Mouse (Mus musculus) forebrain, embryonic 16.5 days (tissue): Measurements from ENCODE around the gene Cog5. TPM values are rescaled to one million over a fixed set of nuclear protein-coding genes. Genes with fewer than 3 reads are reported as not detected.

ENCODE experiments used
- ATAC-seq: fragments of 200-750 bp; cut with Nextera tagmentation; 2 replicates; pipeline ENCODE4 v1.8.0; 2017; ENCODE audit warnings: mild to moderate bottlenecking, moderate library complexity
- H3K27ac ChIP-seq: fragments of 300-500 bp; sonication (generic); 2 replicates; pipeline ENCODE4 v1.5.1; 2014; ENCODE audit warnings: low read length, control low read depth
- H3K27me3 ChIP-seq: fragments of 300-500 bp; sonication (generic); replicated peaks from 2 replicates; pipeline ENCODE4 v1.6.1; 2014; ENCODE audit warnings: low read length; ENCODE audit not compliant: control insufficient read depth, insufficient read depth
- H3K36me3 ChIP-seq: fragments of 300-500 bp; sonication (generic); 2 replicates; pipeline ENCODE4 v1.6.1; 2014; ENCODE audit not compliant: control insufficient read depth, insufficient read depth
- H3K4me1 ChIP-seq: fragments of 300-500 bp; sonication (generic); replicated peaks from 2 replicates; pipeline ENCODE4 v1.6.1; 2014; ENCODE audit warnings: low read length; ENCODE audit not compliant: control insufficient read depth, insufficient read depth
- H3K4me2 ChIP-seq: fragments of 300-500 bp; sonication (generic); 2 replicates; pipeline ENCODE4 v1.6.1; 2014; ENCODE audit warnings: mild to moderate bottlenecking, low read length, control low read depth
- H3K4me3 ChIP-seq: fragments of 300-500 bp; sonication (generic); replicated peaks from 2 replicates; pipeline ENCODE4 v1.5.1; 2014; ENCODE audit warnings: mild to moderate bottlenecking, low read length, control low read depth
- H3K9ac ChIP-seq: fragments of 300-500 bp; sonication (generic); replicated peaks from 2 replicates; pipeline ENCODE4 v1.6.1; 2014; ENCODE audit warnings: low read depth, low read length, control low read depth
- H3K9me3 ChIP-seq: fragments of 300-500 bp; sonication (generic); 2 replicates; pipeline ENCODE4 v1.6.1; 2016; ENCODE audit warnings: low read length; ENCODE audit not compliant: control insufficient read depth
- WGBS: fragments of 180-500 bp; shearing (Covaris S2); extraction: QIAGEN DNeasy Blood & Tissue Kit; methylation state at CpG from one replicate; pipeline ENCODE4 v1.1.7; 2014; 5-methylcytosine and 5-hydroxymethylcytosine counted together
- polyA plus RNA-seq: library from polyadenylated mRNA; unstranded; fragments of >200 nt; fragmentation: Nextera tagmentation; extraction: Ambion mirVana; gene quantifications from 2 replicates; pipeline ENCODE4 v1.2.1, GENCODE M21; 2015

Cog5 gene
- polyA plus RNA-seq, 1 experiment from 2014 or later, result 25.1 TPM

DNA sequence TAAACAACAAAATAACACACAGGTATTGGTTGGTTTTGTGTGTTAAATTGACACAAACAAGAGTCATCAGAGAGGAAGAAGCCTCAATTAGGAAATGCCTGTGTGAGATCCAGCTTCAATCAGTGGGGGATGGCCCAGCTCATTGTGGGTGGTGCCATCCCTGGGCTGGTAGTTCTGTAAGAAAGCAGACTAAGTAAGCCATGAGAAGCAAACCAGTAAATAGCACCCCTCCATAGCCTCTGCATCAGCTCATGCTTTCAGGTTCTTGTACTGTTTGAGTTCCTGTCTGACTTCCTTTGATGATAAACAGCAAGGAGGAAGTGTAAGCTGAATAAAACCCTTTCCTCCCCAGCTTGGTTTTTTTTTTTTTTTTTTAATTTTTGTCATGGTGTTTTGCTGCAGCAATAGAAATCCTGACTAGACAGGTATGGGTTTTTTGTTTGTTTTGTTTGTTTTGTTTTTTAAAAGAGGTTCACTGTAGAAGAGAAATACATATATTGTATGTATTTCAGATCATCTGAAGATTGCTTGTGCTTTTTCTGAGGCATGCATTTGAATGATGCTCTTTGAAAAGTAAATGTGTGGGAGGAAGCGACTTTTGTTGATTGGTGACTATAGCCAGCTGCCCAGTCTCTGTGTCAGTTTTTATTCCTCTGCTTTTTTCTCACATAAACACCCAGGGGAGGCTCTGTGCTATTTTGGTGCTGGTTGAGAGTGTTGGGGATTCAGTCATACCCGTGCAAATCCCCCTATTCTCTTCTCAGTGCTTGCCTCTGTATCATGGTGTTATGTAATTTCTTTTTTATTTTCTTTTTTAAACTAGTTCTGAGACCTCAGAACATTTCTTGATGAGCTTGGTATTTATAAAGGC, 101.5 kb downstream of the Cog5 start:
- Histone ChIP-seq H3K36me3 (no peaks in the 10 kb centered on the region), H3K27me3 (no peaks in the 10 kb centered on the region), H3K9me3 (no peaks in the 10 kb centered on the region), H3K4me2 (no peak overlapping the region), H3K4me1 (no peaks in the 10 kb centered on the region), H3K9ac (no peak overlapping the region), H3K4me3 (no peak overlapping the region), H3K27ac (no peak overlapping the region)
- no peak for ATAC-seq
- 59% methylated on average over 2 of the region's 2 CpGs for WGBS

GRCm38 (mm10) chr12:31773612-31774011, 118.9 kb downstream of the Cog5 start:
- ATAC-seq, result no peak
- Histone ChIP-seq H3K9me3 (no peaks in the 10 kb centered on the region), H3K4me3 (no peak overlapping the region), H3K4me2 (no peak overlapping the region), H3K27ac (no peak overlapping the region), H3K36me3 (no peaks in the 10 kb centered on the region), H3K4me1 (no peaks in the 10 kb centered on the region), H3K9ac (no peak overlapping the region), H3K27me3 (no peaks in the 10 kb centered on the region)
- WGBS, result 77% methylated on average over 3 of the region's 3 CpGs

DNA sequence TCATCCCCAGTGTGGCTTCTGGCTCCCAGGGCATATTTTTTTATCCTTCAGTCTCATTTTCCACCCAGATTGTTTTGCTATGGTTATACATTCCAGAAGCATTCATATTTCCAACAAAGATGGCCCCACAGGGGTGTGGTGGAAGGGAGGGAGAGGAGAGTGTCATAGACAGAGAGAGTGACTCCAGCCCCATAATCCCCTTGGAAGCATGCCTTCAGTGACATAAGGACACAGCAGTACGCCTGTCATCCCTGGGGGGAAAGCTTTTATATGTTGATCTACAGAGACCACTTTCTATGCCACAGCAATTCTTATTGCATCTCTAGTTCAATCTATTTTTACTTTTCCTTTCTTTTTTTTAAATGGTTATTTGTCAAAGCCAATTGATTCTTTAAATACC, 129.6 kb downstream of the Cog5 start:
- H3K27me3 ChIP-seq, result no peaks in the 10 kb centered on the region
- H3K9ac ChIP-seq, result no peak overlapping the region
- no peaks in the 10 kb centered on the region for H3K36me3 ChIP-seq
- ATAC-seq, result no peak
- H3K27ac ChIP-seq, result no peak overlapping the region
- H3K4me2 ChIP-seq, result no peak overlapping the region
- WGBS, result 83% methylated on average over 1 of the region's 1 CpGs
- H3K9me3 ChIP-seq, result no peaks in the 10 kb centered on the region
- no peak overlapping the region for H3K4me3 ChIP-seq
- no peaks in the 10 kb centered on the region for H3K4me1 ChIP-seq

DNA sequence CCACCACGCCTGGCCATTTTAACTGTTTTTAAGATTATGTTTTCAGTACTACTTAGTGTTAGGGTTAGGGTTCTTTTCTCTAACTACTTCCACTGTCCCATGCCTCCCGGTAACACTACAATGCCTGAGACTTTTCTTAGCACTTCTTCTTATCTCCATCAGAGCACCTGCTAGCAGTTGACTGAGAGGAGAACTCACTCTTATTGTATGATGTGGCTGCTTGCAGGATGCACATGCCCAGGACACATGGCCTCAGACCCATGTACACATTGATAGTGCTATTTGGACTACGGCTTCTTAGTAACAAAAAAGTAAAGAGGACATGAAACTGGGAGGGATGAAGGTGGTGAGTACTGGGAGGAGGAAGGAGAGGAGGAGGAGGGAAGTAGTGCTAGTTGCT, 133.9 kb downstream of the Cog5 start:
- Histone ChIP-seq H3K9me3 (no peaks in the 10 kb centered on the region), H3K4me3 (no peak overlapping the region), H3K27me3 (no peaks in the 10 kb centered on the region), H3K4me1 (no peaks in the 10 kb centered on the region), H3K9ac (no peak overlapping the region), H3K36me3 (no peaks in the 10 kb centered on the region), H3K27ac (no peak overlapping the region), H3K4me2 (no peak overlapping the region)
- no peak for ATAC-seq
- WGBS, result 96% methylated on average over 3 of the region's 3 CpGs

GRCm38 (mm10) chr12:31806410-31807154, 151.9 kb downstream of the Cog5 start:
- no peaks in the 10 kb centered on the region for H3K4me1 ChIP-seq
- WGBS, result 82% methylated on average over 5 of the region's 5 CpGs
- no peak overlapping the region for H3K4me2 ChIP-seq
- no peaks in the 10 kb centered on the region for H3K27me3 ChIP-seq
- no peak for ATAC-seq
- H3K36me3 ChIP-seq, result no peaks in the 10 kb centered on the region
- no peak overlapping the region for H3K27ac ChIP-seq
- H3K9ac ChIP-seq, result no peak overlapping the region
- no peaks in the 10 kb centered on the region for H3K9me3 ChIP-seq
- H3K4me3 ChIP-seq, result no peak overlapping the region

DNA sequence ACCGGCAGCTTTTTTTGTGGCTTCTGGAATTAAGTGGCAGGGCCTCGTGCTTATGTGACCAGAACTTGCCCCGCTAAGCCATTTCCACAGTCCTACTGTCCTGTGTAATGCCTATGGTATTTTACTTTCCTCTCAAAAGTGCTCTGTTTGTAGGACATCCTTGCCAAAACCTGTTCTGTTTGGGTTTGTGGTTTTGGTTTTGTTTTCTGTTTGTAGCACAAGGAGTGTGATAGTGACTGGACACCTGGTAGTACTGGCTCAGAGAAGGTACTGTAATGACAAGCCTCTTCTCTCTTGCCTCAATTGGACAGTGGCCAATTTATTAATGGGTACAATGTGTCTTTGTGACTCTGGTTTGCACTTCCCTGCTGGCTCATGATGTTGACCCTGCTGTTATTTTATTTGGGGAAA, 163.4 kb downstream of the Cog5 start:
- no peak overlapping the region for H3K4me2 ChIP-seq
- H3K36me3 ChIP-seq, result no peaks in the 10 kb centered on the region; the same call in 1 of the 2 replicates
- no peak overlapping the region for H3K27ac ChIP-seq
- H3K9me3 ChIP-seq, result no peaks in the 10 kb centered on the region
- H3K9ac ChIP-seq, result no peak overlapping the region
- no peak overlapping the region for H3K4me3 ChIP-seq
- WGBS, result 77% methylated on average over 3 of the region's 3 CpGs
- ATAC-seq, result peak; percentile 38; the same call in 1 of the 2 replicates
- no peaks in the 10 kb centered on the region for H3K4me1 ChIP-seq
- no peaks in the 10 kb centered on the region for H3K27me3 ChIP-seq

DNA sequence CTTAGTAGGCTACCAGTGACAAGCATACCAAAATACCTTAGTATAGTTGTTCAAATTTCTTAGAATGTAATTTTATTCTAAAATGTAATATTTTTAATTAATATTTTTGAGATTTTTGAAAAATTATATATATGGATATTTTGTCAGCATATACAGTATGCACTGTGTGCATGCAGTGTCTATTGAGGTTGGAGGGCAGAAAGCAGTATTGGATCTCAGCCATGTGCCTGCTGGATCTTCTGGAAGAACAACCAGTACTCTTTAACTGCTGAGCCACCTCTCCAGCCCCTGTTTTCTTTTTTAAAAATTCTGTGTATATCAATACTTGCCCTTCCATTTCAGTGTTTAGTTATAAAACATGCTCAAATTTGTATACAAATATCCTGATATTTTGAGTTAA, 164.4 kb downstream of the Cog5 start:
- ATAC-seq, result no peak
- H3K9ac ChIP-seq, result no peak overlapping the region
- H3K36me3 ChIP-seq, result no peaks in the 10 kb centered on the region; the same call in 1 of the 2 replicates
- no peaks in the 10 kb centered on the region for H3K9me3 ChIP-seq
- H3K4me3 ChIP-seq, result no peak overlapping the region
- H3K27me3 ChIP-seq, result no peaks in the 10 kb centered on the region
- no peaks in the 10 kb centered on the region for H3K4me1 ChIP-seq
- no peak overlapping the region for H3K4me2 ChIP-seq
- H3K27ac ChIP-seq, result no peak overlapping the region

DNA sequence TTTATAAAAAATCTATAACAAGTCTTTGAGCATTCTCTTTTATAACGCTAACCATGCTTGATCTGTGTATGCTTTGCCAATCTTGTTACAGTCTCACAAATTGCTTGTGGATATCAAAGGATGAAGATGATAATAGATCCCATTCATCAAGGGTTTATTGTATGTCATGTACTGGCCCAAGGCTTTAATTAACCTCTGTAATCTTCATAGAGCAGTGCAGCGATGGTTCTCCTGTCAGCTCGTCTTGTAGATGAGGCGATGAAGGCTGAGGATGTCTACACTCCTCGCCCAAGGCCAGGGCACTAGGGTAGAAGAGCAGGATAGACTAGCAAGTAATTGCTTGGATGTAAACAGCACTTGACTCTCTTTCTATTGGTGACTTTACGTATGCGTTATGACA, 164.9 kb downstream of the Cog5 start:
- no peak for ATAC-seq
- WGBS, result 81% methylated on average over 7 of the region's 7 CpGs
- no peaks in the 10 kb centered on the region for H3K9me3 ChIP-seq
- no peak overlapping the region for H3K27ac ChIP-seq
- H3K4me2 ChIP-seq, result no peak overlapping the region
- H3K9ac ChIP-seq, result no peak overlapping the region
- H3K27me3 ChIP-seq, result no peaks in the 10 kb centered on the region
- no peak overlapping the region for H3K4me3 ChIP-seq
- H3K4me1 ChIP-seq, result no peaks in the 10 kb centered on the region; the same call in 1 of the 2 replicates
- no peaks in the 10 kb centered on the region; the same call in 1 of the 2 replicates for H3K36me3 ChIP-seq

- H3K36me3 ChIP-seq, result no peaks in the 10 kb centered on the region; the same call in 1 of the 2 replicates
- H3K4me1 ChIP-seq, result peaks cover 7% of the 10 kb centered on the region
- no peak overlapping the region for H3K27ac ChIP-seq
- no peaks in the 10 kb centered on the region for H3K27me3 ChIP-seq
- no peak overlapping the region for H3K9ac ChIP-seq
- no peaks in the 10 kb centered on the region for H3K9me3 ChIP-seq
- 88% methylated on average over 3 of the region's 3 CpGs for WGBS
- ATAC-seq, result no peak
- no peak overlapping the region for H3K4me3 ChIP-seq
- H3K4me2 ChIP-seq, result no peak overlapping the region
Measured at GRCm38 (mm10) chr12:31823671-31824070, 169.0 kb downstream of the Cog5 start.
